Mouse (Mus musculus): ENCODE measurements around the gene Zkscan8. TPM values are rescaled to one million over a fixed set of nuclear protein-coding genes. Genes with fewer than 3 reads are reported as not detected.

The Zkscan8 gene
- polyA plus RNA-seq (2014; fragmentation: Nextera tagmentation; extraction: Ambion mirVana), result 11.5 and 11.6 TPM in 2 replicates

GRCm38 (mm10) chr13:21530781-21531201, at the start of gene Zkscan8:
TSS of gene Zkscan8 (minus strand) at chr13:21531120.
- Histone ChIP-seq H3K9ac (replicated peaks; ENCODE audit: low read depth, low read length) (peak within 1 kb of the TSS; percentile 96), H3K27me3 (ENCODE audit: control insufficient read depth, insufficient read depth, low read length) (no peaks in the 10 kb centered on the region), H3K9me3 (ENCODE audit: control insufficient read depth, low read depth, low read length) (no peaks in the 10 kb centered on the region), H3K4me1 (ENCODE audit: control insufficient read depth, insufficient read depth, low read length) (peaks cover 3% of the 10 kb centered on the region; the same call in 1 of the 2 replicates), H3K4me3 (ENCODE audit: low read depth, low read length) (peak within 1 kb of the TSS; percentile 86), H3K36me3 (ENCODE audit: control insufficient read depth, insufficient read depth, low read length) (peaks cover 11% of the 10 kb centered on the region), H3K4me2 (replicated peaks; ENCODE audit: low read depth, low read length) (peak within 1 kb of the TSS; percentile 64), H3K27ac (ENCODE audit: low read length) (peak within 1 kb of the TSS; percentile 96)
- 0% methylated on average over 39 of the region's 39 CpGs for WGBS
- ATAC-seq (ENCODE audit: insufficient number of reproducible peaks, insufficient read depth, low FRiP score, low read depth), result peak; percentile 97

DNA sequence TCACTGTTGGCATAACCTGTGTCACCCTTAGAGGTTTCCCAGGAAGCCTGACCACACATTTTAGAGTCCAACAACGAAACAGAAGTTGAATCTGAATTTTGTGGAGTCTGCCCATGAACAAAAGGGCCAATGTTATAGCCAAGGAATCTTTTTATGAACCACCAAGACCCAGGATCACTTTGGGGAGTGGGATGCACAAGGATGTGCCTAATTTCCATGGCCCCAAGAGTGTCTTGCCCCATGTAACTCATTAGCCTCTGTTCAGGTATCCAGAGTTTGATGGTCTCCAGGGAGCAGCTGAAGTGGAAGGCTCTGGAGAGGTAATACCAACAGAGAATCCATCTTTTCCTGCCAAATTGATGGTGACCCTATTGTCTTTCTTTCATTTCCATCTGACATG, 28.9 kb upstream of the Zkscan8 start, which contains the start of gene Olfr1535:
Gene Olfr1535 (minus strand): TSS at position 101 of the 400 bp plus-strand sequence.
- H3K27me3 ChIP-seq (ENCODE audit: control insufficient read depth, insufficient read depth, low read length), result no peaks in the 10 kb centered on the region
- WGBS, result 60% methylated on average over 1 of the region's 1 CpGs
- no peaks in the 10 kb centered on the region for H3K36me3 ChIP-seq (ENCODE audit: control insufficient read depth, insufficient read depth, low read length)
- H3K4me2 ChIP-seq (replicated peaks; ENCODE audit: low read depth, low read length), result no peak within 1 kb of the TSS
- ATAC-seq (ENCODE audit: insufficient number of reproducible peaks, insufficient read depth, low FRiP score, low read depth), result no peak
- no peaks in the 10 kb centered on the region for H3K4me1 ChIP-seq (ENCODE audit: control insufficient read depth, insufficient read depth, low read length)
- H3K4me3 ChIP-seq (ENCODE audit: low read depth, low read length), result no peak within 1 kb of the TSS
- H3K9ac ChIP-seq (replicated peaks; ENCODE audit: low read depth, low read length), result no peak within 1 kb of the TSS
- H3K9me3 ChIP-seq (ENCODE audit: control insufficient read depth, low read depth, low read length), result no peaks in the 10 kb centered on the region
- no peak within 1 kb of the TSS for H3K27ac ChIP-seq (ENCODE audit: low read length)

GRCm38 (mm10) chr13:21550416-21551110, 19.6 kb upstream of the Zkscan8 start:
- ATAC-seq (ENCODE audit: insufficient number of reproducible peaks, insufficient read depth, low FRiP score, low read depth), result no peak
- WGBS, result 42% methylated on average over 3 of the region's 3 CpGs
- Histone ChIP-seq H3K36me3 (ENCODE audit: control insufficient read depth, insufficient read depth, low read length) (no peaks in the 10 kb centered on the region), H3K9ac (replicated peaks; ENCODE audit: low read depth, low read length) (no peak overlapping the region), H3K4me2 (replicated peaks; ENCODE audit: low read depth, low read length) (no peak overlapping the region), H3K9me3 (ENCODE audit: control insufficient read depth, low read depth, low read length) (no peaks in the 10 kb centered on the region), H3K27ac (ENCODE audit: low read length) (no peak overlapping the region), H3K4me1 (ENCODE audit: control insufficient read depth, insufficient read depth, low read length) (no peaks in the 10 kb centered on the region), H3K27me3 (ENCODE audit: control insufficient read depth, insufficient read depth, low read length) (no peaks in the 10 kb centered on the region), H3K4me3 (ENCODE audit: low read depth, low read length) (no peak overlapping the region)

GRCm38 (mm10) chr13:21549487-21549886, 18.6 kb upstream of the Zkscan8 start:
- Histone ChIP-seq H3K9me3 (ENCODE audit: control insufficient read depth, low read depth, low read length) (no peaks in the 10 kb centered on the region), H3K27ac (ENCODE audit: low read length) (no peak overlapping the region), H3K4me2 (replicated peaks; ENCODE audit: low read depth, low read length) (no peak overlapping the region), H3K4me3 (ENCODE audit: low read depth, low read length) (no peak overlapping the region), H3K4me1 (ENCODE audit: control insufficient read depth, insufficient read depth, low read length) (no peaks in the 10 kb centered on the region), H3K36me3 (ENCODE audit: control insufficient read depth, insufficient read depth, low read length) (no peaks in the 10 kb centered on the region), H3K9ac (replicated peaks; ENCODE audit: low read depth, low read length) (no peak overlapping the region), H3K27me3 (ENCODE audit: control insufficient read depth, insufficient read depth, low read length) (no peaks in the 10 kb centered on the region)
- WGBS, result 87% methylated on average over 3 of the region's 3 CpGs
- ATAC-seq (ENCODE audit: insufficient number of reproducible peaks, insufficient read depth, low FRiP score, low read depth), result no peak

GRCm38 (mm10) chr13:21542708-21543107, 11.8 kb upstream of the Zkscan8 start, which contains the start of gene Olfr1366:
TSS of gene Olfr1366 (minus strand) at chr13:21542808.
- Histone ChIP-seq H3K36me3 (ENCODE audit: control insufficient read depth, insufficient read depth, low read length) (no peaks in the 10 kb centered on the region), H3K9ac (replicated peaks; ENCODE audit: low read depth, low read length) (no peak within 1 kb of the TSS), H3K4me2 (replicated peaks; ENCODE audit: low read depth, low read length) (no peak within 1 kb of the TSS), H3K9me3 (ENCODE audit: control insufficient read depth, low read depth, low read length) (no peaks in the 10 kb centered on the region), H3K4me3 (ENCODE audit: low read depth, low read length) (no peak within 1 kb of the TSS), H3K27ac (ENCODE audit: low read length) (no peak within 1 kb of the TSS), H3K4me1 (ENCODE audit: control insufficient read depth, insufficient read depth, low read length) (no peaks in the 10 kb centered on the region), H3K27me3 (ENCODE audit: control insufficient read depth, insufficient read depth, low read length) (no peaks in the 10 kb centered on the region)
- WGBS, result 65% methylated on average over 1 of the region's 1 CpGs
- ATAC-seq (ENCODE audit: insufficient number of reproducible peaks, insufficient read depth, low FRiP score, low read depth), result no peak

DNA sequence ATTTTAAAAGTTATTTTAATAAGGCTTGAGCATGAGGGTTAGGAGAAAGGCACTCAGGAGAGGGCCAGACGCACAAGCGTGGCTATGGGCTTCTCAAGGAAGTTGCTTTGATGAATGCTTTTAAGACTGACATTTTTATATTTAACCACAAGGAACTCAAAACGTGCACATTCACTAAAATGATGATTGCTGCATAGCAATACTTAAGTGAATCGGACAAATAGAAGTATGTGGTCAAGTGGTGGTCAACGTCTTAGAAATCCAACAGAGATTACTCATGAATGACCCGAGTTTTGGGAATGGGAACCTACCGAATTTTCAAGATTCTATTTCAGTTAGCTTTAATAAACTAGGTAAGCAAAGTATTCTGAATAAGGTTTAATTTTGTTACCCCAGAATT, 784 bp downstream of the Zkscan8 start:
- Histone ChIP-seq H3K4me1 (ENCODE audit: control insufficient read depth, insufficient read depth, low read length) (peaks cover 3% of the 10 kb centered on the region; the same call in 1 of the 2 replicates), H3K9me3 (ENCODE audit: control insufficient read depth, low read depth, low read length) (no peaks in the 10 kb centered on the region), H3K9ac (replicated peaks; ENCODE audit: low read depth, low read length) (peak overlapping the region; percentile 96; the same call in 1 of the 2 replicates), H3K27me3 (ENCODE audit: control insufficient read depth, insufficient read depth, low read length) (no peaks in the 10 kb centered on the region), H3K4me2 (replicated peaks; ENCODE audit: low read depth, low read length) (peak overlapping the region; percentile 64), H3K36me3 (ENCODE audit: control insufficient read depth, insufficient read depth, low read length) (peaks cover 15% of the 10 kb centered on the region), H3K27ac (ENCODE audit: low read length) (no peak overlapping the region), H3K4me3 (ENCODE audit: low read depth, low read length) (peak overlapping the region; percentile 86)
- WGBS, result 36% methylated on average over 7 of the region's 7 CpGs
- ATAC-seq (ENCODE audit: insufficient number of reproducible peaks, insufficient read depth, low FRiP score, low read depth), result no peak

DNA sequence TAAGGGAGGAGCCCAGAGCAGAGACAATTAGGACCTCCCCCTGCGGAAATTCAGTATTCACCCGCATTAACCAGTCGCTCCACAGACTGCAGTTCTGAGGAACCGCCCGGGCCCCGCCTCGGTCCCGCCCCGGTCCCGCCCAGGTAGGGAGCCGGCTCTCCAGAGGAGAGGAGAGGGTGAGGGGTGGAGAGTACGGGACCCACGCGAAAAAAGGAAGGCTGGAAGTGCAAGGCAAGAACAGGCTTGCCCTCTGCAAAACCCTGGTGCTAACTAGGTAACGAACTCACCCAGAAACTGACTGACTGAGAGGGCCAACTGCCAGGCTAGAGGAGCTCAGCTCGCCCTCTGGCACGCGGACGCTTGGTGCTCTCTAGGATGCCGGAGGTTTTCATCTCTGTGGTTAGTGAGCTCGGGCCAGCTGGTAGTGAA, 24.7 kb downstream of the Zkscan8 start:
- peak overlapping the region; percentile 33 for H3K9ac ChIP-seq (replicated peaks; ENCODE audit: low read depth, low read length)
- 0% methylated on average over 21 of the region's 21 CpGs for WGBS
- H3K27me3 ChIP-seq (ENCODE audit: control insufficient read depth, insufficient read depth, low read length), result no peaks in the 10 kb centered on the region
- no peaks in the 10 kb centered on the region for H3K9me3 ChIP-seq (ENCODE audit: control insufficient read depth, low read depth, low read length)
- ATAC-seq (ENCODE audit: insufficient number of reproducible peaks, insufficient read depth, low FRiP score, low read depth), result peak; percentile 99
- peak overlapping the region; percentile 49 for H3K4me2 ChIP-seq (replicated peaks; ENCODE audit: low read depth, low read length)
- peak overlapping the region; percentile 62; the same call in 1 of the 2 replicates for H3K27ac ChIP-seq (ENCODE audit: low read length)
- H3K36me3 ChIP-seq (ENCODE audit: control insufficient read depth, insufficient read depth, low read length), result no peaks in the 10 kb centered on the region
- H3K4me3 ChIP-seq (ENCODE audit: low read depth, low read length), result peak overlapping the region; percentile 46
- no peaks in the 10 kb centered on the region for H3K4me1 ChIP-seq (ENCODE audit: control insufficient read depth, insufficient read depth, low read length)

DNA sequence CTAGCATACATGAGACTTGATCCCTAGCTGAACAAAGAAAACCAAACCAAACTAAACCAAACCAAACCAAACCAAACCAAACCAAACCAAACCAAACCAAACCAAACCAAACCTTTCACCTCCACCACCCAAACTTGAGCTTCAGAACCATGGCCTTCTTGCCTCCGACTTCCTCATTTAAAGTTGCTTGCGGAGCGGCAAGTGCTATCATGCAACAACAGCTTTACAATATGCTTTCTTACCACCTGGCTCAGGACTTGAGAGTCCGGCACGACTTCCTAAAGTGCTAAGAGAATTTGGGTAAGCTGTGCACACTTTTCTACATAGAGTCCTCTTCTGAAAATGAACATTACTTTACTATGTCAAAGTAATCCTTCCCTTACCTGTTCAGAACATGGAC, 28.6 kb downstream of the Zkscan8 start:
- no peak for ATAC-seq (ENCODE audit: insufficient number of reproducible peaks, insufficient read depth, low FRiP score, low read depth)
- H3K27me3 ChIP-seq (ENCODE audit: control insufficient read depth, insufficient read depth, low read length), result no peaks in the 10 kb centered on the region
- no peaks in the 10 kb centered on the region for H3K36me3 ChIP-seq (ENCODE audit: control insufficient read depth, insufficient read depth, low read length)
- H3K27ac ChIP-seq (ENCODE audit: low read length), result no peak overlapping the region
- H3K4me1 ChIP-seq (ENCODE audit: control insufficient read depth, insufficient read depth, low read length), result no peaks in the 10 kb centered on the region
- H3K4me3 ChIP-seq (ENCODE audit: low read depth, low read length), result no peak overlapping the region
- WGBS, result 89% methylated on average over 5 of the region's 5 CpGs
- H3K9me3 ChIP-seq (ENCODE audit: control insufficient read depth, low read depth, low read length), result no peaks in the 10 kb centered on the region
- no peak overlapping the region for H3K4me2 ChIP-seq (replicated peaks; ENCODE audit: low read depth, low read length)
- H3K9ac ChIP-seq (replicated peaks; ENCODE audit: low read depth, low read length), result no peak overlapping the region

Data from stomach, embryonic 14.5 days (tissue).